In genomic region chr3:131364632-131365446, GRCm38 (mm10) we compare ENCODE assay signal across 9 mouse cellular contexts.
DNase-seq lines count a peak whose midpoint lies in the region; ATAC-seq and TF ChIP-seq lines count a peak whose summit lies in the region.
"Had no signal": no experiment of that assay in that cellular context is flagged by ENCODE, and none has a peak within 500 bp of the region (broad histone marks: within the 10 kb centered on the region; RNA-seq: fewer than 3 reads in every experiment).

No protein-coding gene starts in this region.

- no peaks in the 10 kb centered on the region for H3K36me3 ChIP-seq in small intestine, adult 2 months (ENCODE audit: control insufficient read depth, insufficient read depth, low read length)
- H3K36me3 ChIP-seq: limb, embryonic 13.5 days had no signal

- H3K4me3 ChIP-seq in small intestine, adult 2 months (ENCODE audit: low read depth, low read length), result peak overlapping the region; percentile 29
- H3K4me3 ChIP-seq: limb, embryonic 13.5 days had no signal

- TF ChIP-seq CTCF in small intestine, adult 2 months (IDR thresholded peaks at IDR 0.05; ENCODE audit: extremely low read depth, insufficient read length, insufficient replicate concordance, low read depth, low read length), result no peak

- H3K4me1 ChIP-seq in small intestine, adult 2 months (ENCODE audit: control insufficient read depth, insufficient read depth, insufficient read length, low read length), result peaks cover 9% of the 10 kb centered on the region

- DNase-seq in 416B (ENCODE audit: low read depth) (peak; percentile 71), liver (peak; percentile 38)
- peak; percentile 44 for DNase-seq in adrenal gland, postnatal 25 days
- DNase-seq in heart, postnatal 25 days (ENCODE audit: low spot score), result peak; percentile 18
- DNase-seq in layer of hippocampus, adult 8-10 months (ENCODE audit: low spot score in 2 of 2), result no peak
- DNase-seq in left cerebral cortex, adult 8-10 months (ENCODE audit: low spot score in 2 of 2), result no peak

- WGBS in small intestine, adult 2 months, result 23% methylated on average over 23 of the region's 23 CpGs

- H3K27me3 ChIP-seq in small intestine, adult 2 months (ENCODE audit: control insufficient read depth, insufficient read depth, low read length), result no peaks in the 10 kb centered on the region
- H3K27me3 ChIP-seq: limb, embryonic 13.5 days had no signal

- peak overlapping the region; percentile 77 for H3K27ac ChIP-seq in small intestine, adult 2 months (ENCODE audit: insufficient read depth, low read depth, low read length)
- H3K27ac ChIP-seq: limb, embryonic 13.5 days had no signal

- no peak for ATAC-seq in CD4-positive, CD25-positive, alpha-beta regulatory T cell, adult 4 months

- TF ChIP-seq POLR2A in small intestine, adult 2 months (IDR thresholded peaks at IDR 0.05; ENCODE audit: low read depth, low read length), result no peak

- intact Hi-C loops in heart, postnatal 25 days (cut with DNase I), result no loop called here

Comparison
In these comparisons a context has a peak if more than half of its experiments do, and no peak if none do; other contexts are left out.
1. DNase-seq: peak in 416B (single experiment), adrenal gland, postnatal 25 days (single experiment), heart, postnatal 25 days (single experiment) and liver (single experiment); none in layer of hippocampus, adult 8-10 months (0 of 2) and left cerebral cortex, adult 8-10 months (0 of 2).